Mouse (Mus musculus) small intestine, adult 2 months (tissue): ENCODE data around the gene Pfkfb4. TPM values are rescaled to one million over a fixed set of nuclear protein-coding genes. Genes with fewer than 3 reads are reported as not detected.

Experiments
- H3K27ac ChIP-seq: fragments of 200-500 bp; 2 replicates; pipeline ENCODE4 v1.5.1; 2012; ENCODE audit warnings: low read depth, low read length, control low read depth, inconsistent platforms; ENCODE audit not compliant: insufficient read depth
- H3K27me3 ChIP-seq: fragments of 200-500 bp; 2 replicates; pipeline ENCODE4 v1.6.1; 2012; ENCODE audit warnings: mild to moderate bottlenecking, moderate library complexity, low read length, inconsistent platforms; ENCODE audit not compliant: control insufficient read depth, insufficient read depth
- H3K36me3 ChIP-seq: fragments of 200-500 bp; 2 replicates; pipeline ENCODE4 v1.6.1; 2012; ENCODE audit warnings: mild to moderate bottlenecking, low read length, control low read depth, inconsistent platforms; ENCODE audit not compliant: control insufficient read depth, insufficient read depth
- H3K4me1 ChIP-seq: fragments of 200-500 bp; 2 replicates; pipeline ENCODE4 v1.6.1; 2012; ENCODE audit warnings: low read length, inconsistent platforms, mixed read lengths; ENCODE audit not compliant: control insufficient read depth, insufficient read depth, insufficient read length
- H3K4me3 ChIP-seq: fragments of 200-500 bp; 2 replicates; pipeline ENCODE4 v1.5.1; 2012; ENCODE audit warnings: low read depth, mild to moderate bottlenecking, control low read depth, inconsistent platforms, low read length, moderate library complexity
- CTCF ChIP-seq: fragments of 200-500 bp; IDR thresholded peaks from 2 replicates; pipeline ENCODE4 v1.5.1; 2012; ENCODE audit warnings: low read depth, mild to moderate bottlenecking, control low read depth, inconsistent platforms, low read length, moderate library complexity, mixed read lengths; ENCODE audit not compliant: insufficient replicate concordance, insufficient read length; ENCODE audit errors: extremely low read depth
- POLR2A ChIP-seq: fragments of 200-500 bp; IDR thresholded peaks from 2 replicates; pipeline ENCODE4 v1.6.1; 2012; ENCODE audit warnings: low read depth, mild to moderate bottlenecking, control low read depth, inconsistent platforms, low read length, moderate library complexity
- WGBS: fragments of 180-500 bp; shearing (Covaris S2); methylation state at CpG from one replicate; pipeline ENCODE4 v1.1.7; 2018; 5-methylcytosine and 5-hydroxymethylcytosine counted together
- polyA plus RNA-seq: library from polyadenylated mRNA; depleted of rRNA; stranded (reverse); fragments of >200 nt; gene quantifications from 2 replicates; pipeline ENCODE4 v1.2.3, GENCODE M21; 2012

Pfkfb4 gene
- polyA plus RNA-seq, 1 experiment: 121 TPM

- TF ChIP-seq CTCF (no peak), POLR2A (no peak)
- H3K4me3 ChIP-seq: no peak overlapping the region
- WGBS: 85% methylated on average over 11 of the region's 11 CpGs
- no peaks in the 10 kb centered on the region for H3K27me3 ChIP-seq
- no peaks in the 10 kb centered on the region for H3K4me1 ChIP-seq
- H3K36me3 ChIP-seq: peaks cover 3% of the 10 kb centered on the region; the same call in 1 of the 2 replicates
- H3K27ac ChIP-seq: no peak overlapping the region
Observed at GRCm38 (mm10) chr9:108955241-108955640, 36.3 kb upstream of the Pfkfb4 start.

- TF ChIP-seq POLR2A (no peak), CTCF (no peak)
- no peaks in the 10 kb centered on the region for H3K4me1 ChIP-seq
- H3K36me3 ChIP-seq: no peaks in the 10 kb centered on the region
- 86% methylated on average over 11 of the region's 11 CpGs for WGBS
- H3K27me3 ChIP-seq: no peaks in the 10 kb centered on the region
- H3K27ac ChIP-seq: no peak overlapping the region
- no peak overlapping the region for H3K4me3 ChIP-seq
Observed at GRCm38 (mm10) chr9:108955846-108956245, 35.7 kb upstream of the Pfkfb4 start.

- H3K4me3 ChIP-seq: no peak overlapping the region
- no peaks in the 10 kb centered on the region for H3K36me3 ChIP-seq
- no peak overlapping the region for H3K27ac ChIP-seq
- H3K27me3 ChIP-seq: no peaks in the 10 kb centered on the region
- TF ChIP-seq POLR2A (no peak), CTCF (no peak)
- 72% methylated on average over 3 of the region's 3 CpGs for WGBS
- H3K4me1 ChIP-seq: no peaks in the 10 kb centered on the region
Observed at GRCm38 (mm10) chr9:108963577-108963976, 28.0 kb upstream of the Pfkfb4 start.

- Histone ChIP-seq H3K27me3 (no peaks in the 10 kb centered on the region), H3K4me1 (no peaks in the 10 kb centered on the region), H3K27ac (no peak overlapping the region), H3K4me3 (no peak overlapping the region), H3K36me3 (no peaks in the 10 kb centered on the region)
- 65% methylated on average over 6 of the region's 6 CpGs for WGBS
- TF ChIP-seq POLR2A (no peak), CTCF (no peak)
Observed at GRCm38 (mm10) chr9:108964338-108964737, 27.2 kb upstream of the Pfkfb4 start.

GRCm38 (mm10) chr9:108970623-108971022 is 21.0 kb upstream of the Pfkfb4 start:
- TF ChIP-seq CTCF (no peak), POLR2A (no peak)
- WGBS: 60% methylated on average over 8 of the region's 8 CpGs
- H3K4me1 ChIP-seq: no peaks in the 10 kb centered on the region
- no peak overlapping the region for H3K27ac ChIP-seq
- H3K4me3 ChIP-seq: no peak overlapping the region
- no peaks in the 10 kb centered on the region for H3K27me3 ChIP-seq
- H3K36me3 ChIP-seq: no peaks in the 10 kb centered on the region

- WGBS: 71% methylated on average over 9 of the region's 9 CpGs
- Histone ChIP-seq H3K36me3 (no peaks in the 10 kb centered on the region), H3K27ac (no peak overlapping the region), H3K27me3 (no peaks in the 10 kb centered on the region), H3K4me3 (no peak overlapping the region), H3K4me1 (no peaks in the 10 kb centered on the region)
- TF ChIP-seq POLR2A: no peak
- no peak for TF ChIP-seq CTCF
Observed at GRCm38 (mm10) chr9:108976483-108976882, 15.1 kb upstream of the Pfkfb4 start.

GRCm38 (mm10) chr9:108977966-108978365 is 13.6 kb upstream of the Pfkfb4 start:
- TF ChIP-seq POLR2A (no peak), CTCF (no peak)
- no peak overlapping the region for H3K27ac ChIP-seq
- no peaks in the 10 kb centered on the region for H3K4me1 ChIP-seq
- 65% methylated on average over 7 of the region's 7 CpGs for WGBS
- H3K36me3 ChIP-seq: no peaks in the 10 kb centered on the region
- H3K27me3 ChIP-seq: no peaks in the 10 kb centered on the region
- no peak overlapping the region for H3K4me3 ChIP-seq
